Comparison of ENCODE assay signal across 24 mouse cellular contexts in the genomic region with DNA sequence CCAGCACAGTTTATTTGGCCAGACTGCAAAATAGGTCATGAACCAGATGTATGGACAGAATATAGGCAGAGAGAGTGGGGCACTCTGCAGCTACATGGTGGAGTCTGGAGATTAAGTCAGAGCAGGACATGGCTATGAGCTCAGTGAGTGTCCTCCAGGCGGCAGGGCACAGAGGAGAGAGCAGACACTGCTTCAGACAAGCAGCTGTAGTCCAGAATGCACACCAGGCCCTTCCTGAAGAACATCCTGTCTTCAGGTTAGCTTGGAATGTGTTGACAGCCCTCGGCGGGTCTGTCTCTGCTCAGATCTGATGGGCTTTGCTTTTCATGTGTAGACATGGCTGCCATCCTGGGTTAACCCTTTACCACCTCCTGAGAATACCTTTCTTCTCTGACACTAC.
DNase-seq lines count a peak whose midpoint lies in the region; ATAC-seq lines count a peak whose summit lies in the region.
"Had no signal": no experiment of that assay in that cellular context is flagged by ENCODE, and none has a peak within 500 bp of the region (broad histone marks: within the 10 kb centered on the region; RNA-seq: fewer than 3 reads in every experiment).

No protein-coding gene starts in this region.

- H3K4me2 ChIP-seq in heart, embryonic 12.5 days, result no peak overlapping the region
- no peak overlapping the region for H3K4me2 ChIP-seq in liver, embryonic 12.5 days
- H3K4me2 ChIP-seq: embryonic facial prominence, embryonic 15.5 days; hindbrain, embryonic 12.5 days; kidney, embryonic 15.5 days; limb, embryonic 15.5 days; liver, embryonic 15.5 days; lung, embryonic 15.5 days had no signal

- ATAC-seq in heart, embryonic 12.5 days (ENCODE audit: insufficient number of reproducible peaks, low FRiP score), result peak; percentile 39; the same call in 1 of the 2 replicates
- ATAC-seq in liver, embryonic 12.5 days, result no peak
- ATAC-seq: forebrain, embryonic 14.5 days had no signal

- H3K4me1 ChIP-seq in heart, embryonic 12.5 days (replicated peaks), result peaks cover 20% of the 10 kb centered on the region
- H3K4me1 ChIP-seq in liver, embryonic 12.5 days, result no peaks in the 10 kb centered on the region
- H3K4me1 ChIP-seq: hindbrain, embryonic 12.5 days; kidney, embryonic 15.5 days; liver, embryonic 15.5 days; lung, embryonic 15.5 days; megakaryocyte, embryonic 14.5 days had no signal

- intact Hi-C loops in heart, postnatal 10 days (cut with DNase I), result no loop called here

- DNase-seq in heart, adult 9 months (ENCODE audit: low spot score in 2 of 2), result no peak
- DNase-seq in MN1 (ENCODE audit: low spot score), result peak; percentile 15
- DNase-seq in ZHBTc4 (ENCODE audit: low read depth, low spot score), result peak; percentile 5
- DNase-seq in heart, postnatal 10 days, result peak; percentile 14 to 17
- DNase-seq in gastrocnemius, postnatal 4 days (ENCODE audit: low spot score in 2 of 2), result no peak
- DNase-seq: adrenal gland, postnatal 25 days; cerebellum, adult 8-10 months; kidney, adult 11 months; kidney, postnatal 36 days; lung, postnatal 36 days; midbrain, embryonic 14.5 days; right cerebral cortex, postnatal 25 days; spleen, adult 18-20 months; thymus, postnatal 14 days had no signal

- peaks cover under 1% of the 10 kb centered on the region; the same call in 1 of the 2 replicates for H3K9me3 ChIP-seq in heart, embryonic 12.5 days (replicated peaks)
- no peaks in the 10 kb centered on the region for H3K9me3 ChIP-seq in liver, embryonic 12.5 days (replicated peaks)
- H3K9me3 ChIP-seq: embryonic facial prominence, embryonic 15.5 days; hindbrain, embryonic 12.5 days; kidney, embryonic 15.5 days; liver, embryonic 15.5 days; lung, embryonic 15.5 days had no signal

- no peaks in the 10 kb centered on the region for H3K36me3 ChIP-seq in heart, embryonic 12.5 days
- H3K36me3 ChIP-seq in liver, embryonic 12.5 days, result no peaks in the 10 kb centered on the region
- H3K36me3 ChIP-seq: embryonic facial prominence, embryonic 15.5 days; hindbrain, embryonic 12.5 days; kidney, embryonic 15.5 days; limb, embryonic 15.5 days; liver, embryonic 15.5 days; lung, embryonic 15.5 days had no signal

- no peak overlapping the region for H3K4me3 ChIP-seq in heart, embryonic 12.5 days
- H3K4me3 ChIP-seq in liver, embryonic 12.5 days, result no peak overlapping the region
- H3K4me3 ChIP-seq: embryonic facial prominence, embryonic 15.5 days; hindbrain, embryonic 12.5 days; kidney, embryonic 15.5 days; limb, embryonic 15.5 days; liver, embryonic 15.5 days; lung, embryonic 15.5 days; megakaryocyte, embryonic 14.5 days had no signal

- peak overlapping the region; percentile 53; the same call in 1 of the 2 replicates for H3K27ac ChIP-seq in heart, embryonic 12.5 days (ENCODE audit: poor library complexity, severe bottlenecking)
- H3K27ac ChIP-seq in liver, embryonic 12.5 days, result no peak overlapping the region
- H3K27ac ChIP-seq: embryonic facial prominence, embryonic 15.5 days; hindbrain, embryonic 12.5 days; kidney, embryonic 15.5 days; limb, embryonic 15.5 days; liver, embryonic 15.5 days; lung, embryonic 15.5 days had no signal

- H3K9ac ChIP-seq in heart, embryonic 12.5 days, result no peak overlapping the region
- H3K9ac ChIP-seq in liver, embryonic 12.5 days, result no peak overlapping the region
- H3K9ac ChIP-seq: embryonic facial prominence, embryonic 15.5 days; hindbrain, embryonic 12.5 days; kidney, embryonic 15.5 days; limb, embryonic 15.5 days; liver, embryonic 15.5 days; lung, embryonic 15.5 days had no signal

- H3K27me3 ChIP-seq in heart, embryonic 12.5 days (replicated peaks), result no peaks in the 10 kb centered on the region
- H3K27me3 ChIP-seq in liver, embryonic 12.5 days (replicated peaks), result no peaks in the 10 kb centered on the region
- H3K27me3 ChIP-seq: embryonic facial prominence, embryonic 15.5 days; hindbrain, embryonic 12.5 days; kidney, embryonic 15.5 days; limb, embryonic 15.5 days; liver, embryonic 15.5 days; lung, embryonic 15.5 days had no signal

- 11% methylated on average over 3 of the region's 3 CpGs for WGBS in heart, embryonic 12.5 days
- WGBS in liver, embryonic 12.5 days (ENCODE audit: insufficient replicate concordance), result 47% methylated on average over 3 of the region's 3 CpGs

Comparison
In these comparisons a context has a peak if more than half of its experiments do, and no peak if none do; other contexts are left out.
1. DNase-seq: peak in MN1 (single experiment), ZHBTc4 (single experiment) and heart, postnatal 10 days (2 of 2); none in heart, adult 9 months (0 of 2) and gastrocnemius, postnatal 4 days (0 of 2).